Mouse (Mus musculus) heart, embryonic 10.5 days (tissue): ENCODE results near the gene Adprh. TPM values are rescaled to one million over a fixed set of nuclear protein-coding genes. Genes with fewer than 3 reads are reported as not detected.

Experiments used
- DNase-seq: peaks from one replicate; pipeline ENCODE4 v3.0.0-alpha.2; 2017; ENCODE audit warnings: low spot score
- H3K27ac ChIP-seq: fragments of 300-500 bp; sonication (generic); 2 replicates; pipeline ENCODE4 v1.5.1; 2016; ENCODE audit warnings: mild to moderate bottlenecking
- H3K27me3 ChIP-seq: fragments of 300-500 bp; sonication (generic); 2 replicates; pipeline ENCODE4 v1.6.1; 2016; ENCODE audit warnings: mild to moderate bottlenecking; ENCODE audit not compliant: poor library complexity, insufficient read depth, severe bottlenecking
- H3K36me3 ChIP-seq: fragments of 300-500 bp; sonication (generic); 2 replicates; pipeline ENCODE4 v1.6.1; 2016; ENCODE audit warnings: mild to moderate bottlenecking, moderate library complexity
- H3K4me1 ChIP-seq: fragments of 300-500 bp; sonication (generic); 2 replicates; pipeline ENCODE4 v1.6.1; 2016; ENCODE audit warnings: mild to moderate bottlenecking
- H3K4me3 ChIP-seq: fragments of 300-500 bp; sonication (generic); 2 replicates; pipeline ENCODE4 v1.5.1; 2016; ENCODE audit warnings: mild to moderate bottlenecking, moderate library complexity
- H3K9me3 ChIP-seq: fragments of 300-500 bp; sonication (generic); 2 replicates; pipeline ENCODE4 v1.6.1; 2016; ENCODE audit warnings: mild to moderate bottlenecking, moderate library complexity
- whole genome bisulfite sequencing: fragments of 180-500 bp; shearing (Covaris S2); methylation state at CpG from one replicate; pipeline ENCODE4 v1.1.7; 2016; 5-methylcytosine and 5-hydroxymethylcytosine counted together
- polyA plus RNA-seq: library from polyadenylated mRNA; unstranded; fragments of >200 nt; fragmentation: Nextera tagmentation; extraction: Ambion mirVana; gene quantifications from 2 replicates; pipeline ENCODE4 v1.2.1, GENCODE M21; 2016

Gene Adprh
- polyA plus RNA-seq, 1 experiment from 2014 or later = 127 TPM

GRCm38 (mm10) chr16:38474677-38475286 lies 22.3 kb upstream of the Adprh start:
- no peak for DNase-seq
- 81% methylated on average over 9 of the region's 9 CpGs for WGBS

GRCm38 (mm10) chr16:38473661-38474060 lies 21.2 kb upstream of the Adprh start:
- Histone ChIP-seq H3K4me1 (peaks cover 15% of the 10 kb centered on the region), H3K4me3 (no peak overlapping the region), H3K27me3 (no peaks in the 10 kb centered on the region), H3K9me3 (no peaks in the 10 kb centered on the region), H3K27ac (no peak overlapping the region), H3K36me3 (no peaks in the 10 kb centered on the region)
- no peak for DNase-seq
- WGBS = 86% methylated on average over 5 of the region's 5 CpGs

More at GRCm38 (mm10) chr16:38474677-38475286, 22.3 kb upstream of the Adprh start:
- Histone ChIP-seq H3K4me3 (no peak overlapping the region), H3K4me1 (peaks cover 13% of the 10 kb centered on the region), H3K36me3 (no peaks in the 10 kb centered on the region), H3K27ac (no peak overlapping the region), H3K9me3 (no peaks in the 10 kb centered on the region), H3K27me3 (no peaks in the 10 kb centered on the region)

GRCm38 (mm10) chr16:38472507-38472873 lies 20.0 kb upstream of the Adprh start:
- 79% methylated on average over 5 of the region's 5 CpGs for WGBS
- DNase-seq = no peak

GRCm38 (mm10) chr16:38471697-38472506 lies 19.4 kb upstream of the Adprh start:
- no peak overlapping the region for H3K4me3 ChIP-seq
- peaks cover 26% of the 10 kb centered on the region for H3K4me1 ChIP-seq
- H3K27ac ChIP-seq = no peak overlapping the region
- no peak for DNase-seq
- H3K9me3 ChIP-seq = no peaks in the 10 kb centered on the region
- H3K27me3 ChIP-seq = no peaks in the 10 kb centered on the region
- 73% methylated on average over 11 of the region's 11 CpGs for WGBS
- no peaks in the 10 kb centered on the region for H3K36me3 ChIP-seq

More at GRCm38 (mm10) chr16:38472507-38472873, 20.0 kb upstream of the Adprh start:
- peaks cover 26% of the 10 kb centered on the region for H3K4me1 ChIP-seq
- H3K36me3 ChIP-seq = no peaks in the 10 kb centered on the region
- no peak overlapping the region for H3K27ac ChIP-seq
- no peaks in the 10 kb centered on the region for H3K9me3 ChIP-seq
- H3K4me3 ChIP-seq = no peak overlapping the region
- no peaks in the 10 kb centered on the region for H3K27me3 ChIP-seq

- Histone ChIP-seq H3K4me3 (no peak overlapping the region), H3K27ac (no peak overlapping the region), H3K27me3 (no peaks in the 10 kb centered on the region), H3K4me1 (peaks cover 17% of the 10 kb centered on the region; the same call in 1 of the 2 replicates), H3K9me3 (no peaks in the 10 kb centered on the region), H3K36me3 (no peaks in the 10 kb centered on the region)
- WGBS = 78% methylated on average over 8 of the region's 8 CpGs
- no peak for DNase-seq
These were observed 16.9 kb upstream of the Adprh start for GRCm38 (mm10) chr16:38469437-38469836.

- H3K4me1 ChIP-seq = peaks cover 17% of the 10 kb centered on the region; the same call in 1 of the 2 replicates
- H3K4me3 ChIP-seq = no peak overlapping the region
- H3K9me3 ChIP-seq = no peaks in the 10 kb centered on the region
- 33% methylated on average over 3 of the region's 3 CpGs for WGBS
- H3K27ac ChIP-seq = no peak overlapping the region
- H3K36me3 ChIP-seq = no peaks in the 10 kb centered on the region
- H3K27me3 ChIP-seq = no peaks in the 10 kb centered on the region
- DNase-seq = no peak
These were observed 16.2 kb upstream of the Adprh start for GRCm38 (mm10) chr16:38468706-38469018.

GRCm38 (mm10) chr16:38467917-38468705 lies 15.6 kb upstream of the Adprh start:
- peaks cover 17% of the 10 kb centered on the region; the same call in 1 of the 2 replicates for H3K4me1 ChIP-seq
- no peak overlapping the region for H3K4me3 ChIP-seq
- 61% methylated on average over 8 of the region's 8 CpGs for WGBS
- no peaks in the 10 kb centered on the region for H3K36me3 ChIP-seq
- H3K27ac ChIP-seq = no peak overlapping the region
- no peaks in the 10 kb centered on the region for H3K27me3 ChIP-seq
- no peaks in the 10 kb centered on the region for H3K9me3 ChIP-seq
- no peak for DNase-seq

- Histone ChIP-seq H3K36me3 (no peaks in the 10 kb centered on the region), H3K9me3 (no peaks in the 10 kb centered on the region), H3K27ac (no peak overlapping the region), H3K4me1 (peaks cover 17% of the 10 kb centered on the region; the same call in 1 of the 2 replicates), H3K27me3 (no peaks in the 10 kb centered on the region; the same call in 1 of the 2 replicates), H3K4me3 (no peak overlapping the region)
- WGBS = 75% methylated on average over 13 of the region's 13 CpGs
- no peak for DNase-seq
These were observed 14.8 kb upstream of the Adprh start for GRCm38 (mm10) chr16:38467091-38467916.

GRCm38 (mm10) chr16:38466089-38466488 lies 13.6 kb upstream of the Adprh start:
- 83% methylated on average over 4 of the region's 4 CpGs for WGBS

GRCm38 (mm10) chr16:38463305-38463704 lies 10.8 kb upstream of the Adprh start:
- WGBS = 86% methylated on average over 5 of the region's 5 CpGs

More at GRCm38 (mm10) chr16:38466089-38466488, 13.6 kb upstream of the Adprh start:
- Histone ChIP-seq H3K4me1 (peaks cover 17% of the 10 kb centered on the region; the same call in 1 of the 2 replicates), H3K27me3 (no peaks in the 10 kb centered on the region; the same call in 1 of the 2 replicates), H3K9me3 (no peaks in the 10 kb centered on the region), H3K27ac (no peak overlapping the region), H3K4me3 (no peak overlapping the region), H3K36me3 (no peaks in the 10 kb centered on the region)
- DNase-seq = no peak

GRCm38 (mm10) chr16:38462161-38462560 lies 9.7 kb upstream of the Adprh start:
- no peak for DNase-seq
- Histone ChIP-seq H3K27ac (no peak overlapping the region), H3K27me3 (no peaks in the 10 kb centered on the region; the same call in 1 of the 2 replicates), H3K4me1 (peaks cover 2% of the 10 kb centered on the region; the same call in 1 of the 2 replicates), H3K36me3 (no peaks in the 10 kb centered on the region), H3K9me3 (no peaks in the 10 kb centered on the region), H3K4me3 (no peak overlapping the region)
- 70% methylated on average over 7 of the region's 7 CpGs for WGBS

More at GRCm38 (mm10) chr16:38463305-38463704, 10.8 kb upstream of the Adprh start:
- no peak overlapping the region for H3K4me3 ChIP-seq
- no peak for DNase-seq
- peaks cover 12% of the 10 kb centered on the region; the same call in 1 of the 2 replicates for H3K4me1 ChIP-seq
- H3K27me3 ChIP-seq = no peaks in the 10 kb centered on the region; the same call in 1 of the 2 replicates
- no peaks in the 10 kb centered on the region for H3K9me3 ChIP-seq
- no peak overlapping the region for H3K27ac ChIP-seq
- H3K36me3 ChIP-seq = no peaks in the 10 kb centered on the region

- no peak for DNase-seq
- WGBS = 79% methylated on average over 8 of the region's 8 CpGs
- H3K9me3 ChIP-seq = no peaks in the 10 kb centered on the region
- H3K4me1 ChIP-seq = no peaks in the 10 kb centered on the region
- no peaks in the 10 kb centered on the region; the same call in 1 of the 2 replicates for H3K27me3 ChIP-seq
- H3K4me3 ChIP-seq = no peak overlapping the region
- H3K27ac ChIP-seq = no peak overlapping the region
- H3K36me3 ChIP-seq = no peaks in the 10 kb centered on the region
These were observed 9.2 kb upstream of the Adprh start for GRCm38 (mm10) chr16:38461749-38462148.
